Mouse (Mus musculus) v-Abl transformed pro-B cells (cell line): ENCODE results near the gene Tex2.

Experiments used
- in situ Hi-C, 2 experiments: fragments of 400-800 bp; cut with MboI; formaldehyde crosslinking; loops; one replicate each; pipeline ENCODE4 v1.15.1; 2025; ENCODE audit not compliant: unreplicated experiment in 2 of 2

The Tex2 gene

DNA sequence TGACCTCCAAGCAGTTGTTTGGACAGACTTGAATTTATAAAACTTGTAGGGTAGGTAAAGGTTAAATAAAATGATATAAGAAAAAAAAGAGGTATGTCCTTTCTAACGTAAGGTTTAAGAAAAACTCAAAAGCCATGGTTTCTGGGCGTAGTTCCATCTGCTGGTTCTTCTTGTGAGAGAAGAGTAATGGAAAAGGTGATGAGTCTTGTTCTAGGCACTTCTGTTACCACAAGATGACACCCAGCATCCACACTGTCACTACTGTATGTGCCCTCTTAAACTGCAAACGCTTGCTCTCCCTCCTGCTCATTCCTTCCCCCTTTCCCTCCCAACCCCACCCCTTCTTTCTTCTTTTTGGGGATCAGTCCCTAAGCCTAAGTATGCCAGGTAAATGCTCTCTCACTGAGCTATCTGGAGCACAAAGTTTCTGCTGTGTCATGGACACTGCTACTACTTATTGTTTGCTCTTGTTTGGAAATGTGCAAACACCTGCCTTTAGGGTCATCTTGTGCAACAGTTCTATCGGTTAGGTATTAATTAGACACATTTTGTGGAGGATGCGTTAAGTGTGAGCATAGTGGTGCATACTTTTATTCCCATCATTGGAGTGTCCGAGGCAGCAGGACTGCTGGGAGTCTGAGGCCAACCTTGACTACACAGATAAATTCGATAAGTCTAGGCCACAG, 120.1 kb downstream of the Tex2 start:
- in situ Hi-C loops = loop anchor here (5.0 to 25.0 kb wide), 5 partner anchors 76 to 568 kb away; no protein-coding TSS in a partner anchor

DNA sequence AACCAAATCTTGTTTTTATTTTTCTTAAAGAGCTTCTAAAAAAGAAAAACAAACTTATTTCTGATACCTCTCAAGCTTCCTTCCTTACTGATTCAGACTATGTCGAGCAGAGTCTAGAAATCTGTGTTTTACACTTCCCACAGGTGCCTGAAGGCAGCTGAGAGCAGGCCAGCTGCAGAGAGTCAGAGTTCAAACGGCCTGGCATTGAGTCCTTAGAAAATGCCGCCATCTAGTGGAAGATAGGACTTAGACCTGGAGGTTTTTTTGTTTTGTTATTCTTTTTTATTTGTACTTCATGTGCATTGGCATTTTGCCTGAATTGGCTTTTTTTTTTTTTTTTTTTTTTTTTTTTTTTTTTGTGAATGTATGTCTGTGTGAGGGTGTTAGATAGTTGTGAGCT, 121.8 kb downstream of the Tex2 start:
- in situ Hi-C loops = loop anchor here (5.0 to 25.0 kb wide), 5 partner anchors 74 to 567 kb away; no protein-coding TSS in a partner anchor

DNA sequence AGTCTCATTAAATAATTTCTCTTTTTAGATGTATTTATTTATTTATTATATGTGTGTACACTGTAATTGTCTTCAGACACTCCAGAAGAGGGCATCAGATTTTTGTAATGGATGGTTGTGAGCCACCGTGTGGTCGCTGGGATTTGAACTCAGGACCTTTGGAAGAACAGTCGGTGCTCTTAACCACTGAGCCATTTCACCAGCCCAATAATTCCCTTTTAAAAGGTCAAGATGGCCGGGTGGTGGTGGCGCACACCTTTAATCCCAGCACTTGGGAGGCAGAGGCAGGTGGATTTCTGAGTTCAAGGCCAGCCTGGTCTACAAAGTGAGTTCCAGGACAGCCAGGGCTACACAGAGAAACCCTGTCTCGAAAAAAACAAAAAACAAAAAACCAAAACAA, 122.6 kb downstream of the Tex2 start:
- in situ Hi-C loops = loop anchor here (5.0 to 25.0 kb wide), 5 partner anchors 73 to 566 kb away; no protein-coding TSS in a partner anchor

- in situ Hi-C loops = loop anchor here (5.0 to 25.0 kb wide), 5 partner anchors 73 to 565 kb away; no protein-coding TSS in a partner anchor
Observed at GRCm38 (mm10) chr11:106490057-106490456, 123.2 kb downstream of the Tex2 start.

- in situ Hi-C loops = loop anchor here in 1 of 2 experiments (25.0 kb wide), 1 partner anchor 152 kb away; no protein-coding TSS in a partner anchor
Observed at GRCm38 (mm10) chr11:106489036-106489693, 124.1 kb downstream of the Tex2 start.

DNA sequence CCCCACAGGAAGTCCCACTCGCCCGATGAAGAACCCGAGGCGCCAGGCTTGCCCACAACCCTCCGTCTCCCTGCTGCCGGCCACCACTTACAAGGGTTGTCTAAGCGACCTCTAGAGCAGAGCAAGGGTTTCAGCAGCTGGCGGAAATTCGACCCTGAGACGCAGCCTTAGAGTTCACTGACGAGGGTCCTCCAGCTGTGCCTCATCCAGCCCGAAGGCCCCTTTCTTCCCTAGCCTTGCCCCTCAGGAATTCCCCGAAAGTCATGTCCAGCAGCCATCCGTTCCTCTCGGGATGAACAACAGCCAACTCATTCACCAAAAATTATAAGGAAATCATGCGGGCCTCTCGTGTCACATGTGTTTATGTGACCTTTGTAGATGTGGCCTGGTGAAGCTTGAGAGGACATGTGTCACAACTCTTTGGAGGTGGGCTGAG, 125.1 kb downstream of the Tex2 start:
- in situ Hi-C loops = loop anchor here in 1 of 2 experiments (25.0 kb wide), 1 partner anchor 151 kb away; no protein-coding TSS in a partner anchor

- in situ Hi-C loops = loop anchor here in 1 of 2 experiments (25.0 kb wide), 1 partner anchor 150 kb away; no protein-coding TSS in a partner anchor
Observed at GRCm38 (mm10) chr11:106487733-106488115, 125.5 kb downstream of the Tex2 start, which contains the start of gene Ern1. TSS of gene Ern1 (minus strand) at chr11:106487852.

DNA sequence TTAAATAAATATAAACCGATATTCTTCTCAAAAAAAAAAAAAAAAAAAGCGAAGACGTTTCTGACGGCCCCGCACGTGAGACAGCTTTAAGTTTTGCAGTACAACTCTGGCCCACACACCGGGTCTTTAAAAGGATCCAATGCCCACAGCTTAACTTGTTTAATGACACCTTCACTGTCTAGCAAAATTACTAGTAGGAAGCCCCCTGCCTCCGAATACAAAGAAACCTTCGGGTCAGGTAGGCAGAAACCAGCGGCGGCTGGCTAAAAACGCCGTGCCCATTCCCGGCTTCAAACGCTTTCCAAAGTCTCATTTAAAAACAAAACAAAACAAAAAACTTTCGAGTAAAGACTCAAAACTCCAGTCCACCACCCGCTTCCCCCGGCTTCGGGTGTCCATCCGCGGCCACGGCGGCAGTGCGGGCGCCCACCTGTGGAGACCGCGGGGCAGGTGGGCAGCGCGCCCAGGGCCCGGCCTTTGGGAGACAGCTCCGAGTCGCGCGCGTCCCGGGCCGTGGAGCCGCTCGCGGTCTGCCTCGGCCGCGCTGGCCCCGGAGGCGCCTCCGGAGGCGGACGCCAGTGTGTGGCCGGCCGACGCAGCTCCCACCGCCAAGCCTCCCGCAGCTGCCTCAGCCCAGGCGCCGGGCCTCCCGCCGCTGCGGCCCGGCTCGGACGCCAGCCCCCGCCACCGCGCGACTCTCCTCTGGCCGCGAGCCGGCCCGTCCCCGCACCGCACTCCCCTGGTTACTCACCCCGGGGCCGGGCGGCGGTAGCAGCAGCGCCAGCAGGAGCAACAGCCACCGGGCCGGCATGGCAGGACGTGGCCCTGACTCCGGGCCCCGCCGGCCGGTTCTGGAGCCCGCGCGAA, 126.1 kb downstream of the Tex2 start:
- in situ Hi-C loops = loop anchor here in 1 of 2 experiments (25.0 kb wide), 1 partner anchor 150 kb away; no protein-coding TSS in a partner anchor

GRCm38 (mm10) chr11:106486042-106486865, 127.0 kb downstream of the Tex2 start:
- in situ Hi-C loops = loop anchor here in 1 of 2 experiments (25.0 kb wide), 1 partner anchor 149 kb away; no protein-coding TSS in a partner anchor

DNA sequence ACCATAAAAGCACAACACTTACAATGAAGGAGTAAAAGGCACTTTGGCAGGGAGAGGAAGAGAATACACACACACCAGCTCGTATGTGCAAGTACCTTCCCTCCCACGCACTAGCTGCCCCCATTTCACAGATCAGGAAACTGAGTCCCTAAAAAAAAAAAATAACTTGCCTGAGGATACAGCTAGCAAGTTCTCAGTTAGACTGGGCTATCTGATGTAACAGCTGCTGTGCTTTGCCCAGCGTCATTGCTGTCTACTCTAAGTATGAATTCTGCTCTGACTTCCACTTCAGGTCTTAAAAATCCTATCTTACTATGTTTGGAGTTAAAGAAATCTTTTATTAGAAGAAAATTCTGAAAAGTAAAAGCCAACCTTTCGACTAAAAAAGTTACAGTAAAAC, 127.6 kb downstream of the Tex2 start:
- in situ Hi-C loops = loop anchor here in 1 of 2 experiments (25.0 kb wide), 1 partner anchor 148 kb away; no protein-coding TSS in a partner anchor

DNA sequence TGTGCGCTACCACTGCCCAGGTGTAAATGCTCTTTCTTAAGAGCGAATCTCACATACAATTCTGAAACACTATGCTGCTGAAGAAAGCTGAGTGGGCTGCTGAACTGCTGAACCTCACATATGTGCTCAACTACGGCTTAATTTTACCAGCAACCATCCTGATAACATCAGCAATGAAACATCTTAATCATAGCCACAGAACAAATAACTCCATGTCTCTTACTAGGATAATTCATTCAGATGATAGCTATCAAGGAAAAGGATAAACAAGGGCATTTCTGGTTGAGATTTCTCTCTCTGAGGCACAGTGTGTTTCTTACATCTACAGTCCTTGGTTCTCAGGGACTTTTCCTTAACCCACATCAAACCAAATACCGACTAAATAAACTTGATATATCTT, 128.3 kb downstream of the Tex2 start:
- in situ Hi-C loops = loop anchor here in 1 of 2 experiments (25.0 kb wide), 1 partner anchor 148 kb away; no protein-coding TSS in a partner anchor

- in situ Hi-C loops = loop anchor here in 1 of 2 experiments (25.0 kb wide), 1 partner anchor 146 kb away; no protein-coding TSS in a partner anchor
Observed at GRCm38 (mm10) chr11:106482867-106483266, 130.4 kb downstream of the Tex2 start.

DNA sequence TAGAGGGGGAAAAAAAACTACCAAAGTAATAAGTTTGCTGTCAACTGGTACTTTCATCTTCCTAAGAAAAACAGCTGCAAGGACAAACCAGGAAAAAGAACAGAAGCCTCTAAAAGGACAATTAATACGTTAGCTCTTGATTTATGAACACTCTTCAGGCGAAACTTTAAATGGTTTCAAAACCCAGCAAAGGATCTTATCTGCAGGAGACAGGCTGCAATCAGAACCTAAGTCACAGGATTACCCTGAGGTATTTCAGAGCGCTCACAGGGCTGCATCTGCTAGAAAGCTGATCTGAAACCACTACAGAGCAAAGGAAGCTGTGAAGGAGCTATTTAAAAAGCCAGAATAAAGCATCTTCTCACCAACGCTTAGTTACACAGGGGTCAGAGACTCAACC, 131.6 kb downstream of the Tex2 start:
- in situ Hi-C loops = loop anchor here in 1 of 2 experiments (25.0 kb wide), 1 partner anchor 144 kb away; no protein-coding TSS in a partner anchor

DNA sequence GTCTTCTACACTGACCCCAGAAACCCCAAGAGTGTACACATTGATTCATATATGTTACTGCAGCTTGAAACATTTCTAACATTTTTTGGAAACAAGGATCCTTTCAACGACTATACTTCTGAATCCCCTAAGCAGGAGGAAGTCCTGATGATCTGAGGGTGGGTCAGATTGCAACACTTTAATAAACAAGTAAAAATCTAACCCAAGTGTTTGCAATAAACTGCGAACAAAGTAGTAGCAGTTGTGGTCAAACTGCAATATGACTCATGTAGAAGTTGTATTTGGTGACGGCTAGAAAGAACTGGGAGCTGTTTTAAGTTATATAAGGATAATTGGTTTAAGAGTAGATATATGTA, 132.7 kb downstream of the Tex2 start:
- in situ Hi-C loops = loop anchor here in 1 of 2 experiments (25.0 kb wide), 1 partner anchor 143 kb away; no protein-coding TSS in a partner anchor

- in situ Hi-C loops = loop anchor here in 1 of 2 experiments (25.0 kb wide), 1 partner anchor 143 kb away; no protein-coding TSS in a partner anchor
Observed at GRCm38 (mm10) chr11:106479619-106480529, 133.3 kb downstream of the Tex2 start.

DNA sequence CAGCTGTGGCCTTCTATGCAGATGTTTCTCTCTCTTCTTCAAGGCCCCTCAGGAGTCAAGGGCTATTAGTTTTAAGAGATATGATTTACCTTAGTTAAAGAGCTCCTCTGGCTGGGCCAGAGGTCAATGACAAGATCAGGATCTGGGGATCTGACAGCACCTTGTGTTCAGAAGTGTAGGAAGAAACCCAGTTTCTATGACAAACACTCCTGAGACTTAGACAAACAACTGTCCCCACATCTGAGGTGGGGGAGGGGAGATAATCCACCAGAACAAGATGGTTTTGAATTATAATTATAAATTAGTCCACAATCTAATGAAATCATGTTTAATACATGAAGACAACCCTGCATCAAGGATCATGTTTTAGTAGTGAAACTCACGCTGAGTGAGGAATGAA, 134.5 kb downstream of the Tex2 start:
- in situ Hi-C loops = loop anchor here in 1 of 2 experiments (25.0 kb wide), 1 partner anchor 141 kb away; no protein-coding TSS in a partner anchor

GRCm38 (mm10) chr11:106477505-106478160, 135.6 kb downstream of the Tex2 start:
- in situ Hi-C loops = loop anchor here in 1 of 2 experiments (25.0 kb wide), 1 partner anchor 140 kb away; no protein-coding TSS in a partner anchor
